Mouse (Mus musculus) MEL-GATA-1-ER (cell line): Measurements from ENCODE around the gene Gm14632.
"Not testable (repeated sequence)": the region's sequence is repeated elsewhere in the genome, so short reads cannot be mapped to it uniquely, and the experiment has no call there.

Experiments used
- DNase-seq: peaks from one replicate; pipeline ENCODE4 v3.0.0-alpha.2; 2012; ENCODE audit warnings: low read depth; ENCODE audit errors: extremely low read depth

The Gm14632 gene

GRCm38 (mm10) chrX:30329472-30329871 lies at the start of gene Gm14632:
TSS of gene Gm14632 (plus strand) at chrX:30329772.
- DNase-seq: not testable (repeated sequence)
